Mouse (Mus musculus) retina, embryonic 14.5 days (tissue): ENCODE data around the gene Noto.
A peak's percentile ranks its signal among the peaks of the same experiment; 100 is the strongest.

Source experiments
- DNase-seq: peaks from one replicate; pipeline ENCODE4 v3.0.0-alpha.2; 2015; ENCODE audit warnings: low spot score

Noto gene

DNA sequence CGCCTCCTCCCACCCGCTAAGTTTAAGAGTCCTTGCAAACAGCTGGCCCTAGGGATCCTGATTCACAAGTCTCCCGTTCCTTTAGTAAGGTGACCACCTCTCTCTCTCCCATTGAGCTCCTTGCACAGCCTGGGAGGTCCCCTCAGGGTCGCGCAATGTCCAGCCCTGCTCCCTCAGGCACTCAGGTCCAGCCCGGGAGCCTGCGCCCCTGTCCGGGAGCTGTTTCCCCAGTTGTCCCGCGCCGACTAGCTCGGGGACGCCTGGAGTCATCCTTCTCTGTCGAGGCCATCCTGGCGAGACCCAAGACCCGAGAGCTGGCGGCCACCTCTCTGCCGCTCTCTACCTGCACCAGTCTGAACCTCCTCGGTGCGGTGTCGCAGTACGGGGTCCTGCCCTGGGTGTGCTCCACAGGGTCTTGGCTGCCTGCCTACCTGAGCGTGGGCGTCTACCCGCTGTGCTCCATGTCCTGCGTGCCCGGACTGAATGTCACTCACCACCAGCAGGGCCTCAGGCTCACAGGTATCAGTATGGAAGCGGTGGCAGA is at the start of gene Noto:
TSS of gene Noto (plus strand) at position 51 of the 544 bp plus-strand sequence.
- DNase-seq = no peak

DNA sequence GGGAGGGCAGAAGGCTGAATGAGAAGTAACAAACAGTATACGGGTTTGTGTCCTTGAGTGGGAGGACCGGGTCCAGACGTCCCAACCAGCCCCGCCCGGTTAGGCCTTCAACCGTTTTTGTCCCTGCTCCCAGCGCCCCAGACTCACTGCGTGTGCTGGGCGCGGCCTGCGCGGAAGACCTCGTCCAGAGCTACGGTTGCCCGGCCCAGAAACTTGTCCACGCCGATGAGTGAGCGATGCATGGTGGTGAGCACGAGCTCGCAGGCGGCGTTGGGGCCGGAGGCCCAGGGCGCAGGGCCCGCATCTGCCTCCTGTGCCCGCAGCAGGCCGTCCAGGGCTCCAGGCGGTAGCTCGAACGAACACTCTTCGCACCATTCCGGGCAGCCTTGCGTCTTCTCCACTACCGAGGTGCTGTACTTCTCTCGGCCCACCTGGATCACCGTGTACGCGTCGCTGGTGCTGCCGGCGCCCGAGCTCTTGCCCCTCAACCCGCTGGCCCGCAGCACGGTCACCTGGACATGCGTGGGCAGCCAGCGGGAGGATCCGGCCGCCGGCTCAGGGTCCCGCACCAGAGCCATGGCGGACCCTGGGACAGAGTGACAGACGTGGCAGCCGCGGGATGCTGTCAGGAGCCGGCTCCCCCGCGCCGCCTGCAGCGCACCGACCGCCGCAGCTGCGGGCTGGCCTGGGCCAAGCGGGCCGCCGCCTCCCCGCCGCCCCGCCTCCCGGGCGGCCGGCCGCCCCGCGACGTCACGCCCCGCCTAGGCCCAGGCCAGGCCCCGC is 49.5 kb upstream of the Noto start, which contains the start of gene Rab11fip5:
TSS of gene Rab11fip5 (minus strand) at position 684 of the 783 bp plus-strand sequence.
- DNase-seq = peak; percentile 44

DNA sequence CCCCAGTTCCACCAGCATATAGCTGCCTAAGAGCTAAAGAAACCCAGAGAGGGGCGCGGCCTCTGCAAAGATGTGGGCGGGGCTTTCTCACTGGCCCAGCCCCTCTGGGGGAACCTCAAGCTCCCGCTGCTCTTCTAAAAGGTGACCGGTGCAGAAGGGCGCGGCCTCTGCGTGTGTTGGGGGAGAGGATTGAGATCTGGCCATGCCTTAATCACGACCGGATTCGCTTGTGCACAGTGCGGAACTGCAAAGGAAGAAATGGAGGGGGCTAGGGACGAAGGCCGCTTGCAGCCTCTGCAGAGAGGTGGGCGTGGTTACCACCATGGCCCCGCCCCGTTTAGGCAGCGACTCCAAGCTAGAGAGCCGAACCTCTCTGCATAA is 49.0 kb upstream of the Noto start:
- DNase-seq = peak; percentile 99

DNA sequence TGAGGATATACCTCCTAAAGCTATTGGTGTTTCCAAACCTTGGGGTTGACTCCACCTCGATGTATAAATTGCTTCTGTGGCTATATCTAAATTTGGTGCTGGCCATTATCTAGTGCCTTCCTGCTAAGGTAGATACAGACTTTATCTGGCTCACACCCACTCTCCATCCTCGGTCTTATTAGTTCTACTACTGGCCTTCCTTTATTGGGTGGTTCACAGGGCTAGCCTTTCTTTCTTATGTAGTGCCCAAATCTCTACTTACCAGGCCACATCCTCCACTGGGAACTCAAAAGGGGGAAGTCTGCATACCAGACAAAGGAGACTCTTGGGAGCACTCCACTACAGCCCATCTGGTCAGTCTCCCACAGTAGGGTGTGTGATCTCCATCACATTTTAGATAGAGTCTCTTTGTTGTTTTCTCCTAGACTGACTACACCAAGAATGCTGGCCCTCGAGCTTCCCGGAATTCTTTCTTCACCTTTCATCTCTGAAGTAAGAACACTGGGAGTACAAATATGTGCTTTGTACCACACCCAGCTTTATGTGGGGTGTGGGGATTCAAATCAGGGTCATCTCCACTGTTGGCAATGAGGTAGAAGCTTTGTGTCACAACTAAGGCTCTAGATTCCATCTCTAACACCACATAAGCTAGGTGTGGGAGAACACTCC is 46.5 kb upstream of the Noto start:
- no peak for DNase-seq

DNA sequence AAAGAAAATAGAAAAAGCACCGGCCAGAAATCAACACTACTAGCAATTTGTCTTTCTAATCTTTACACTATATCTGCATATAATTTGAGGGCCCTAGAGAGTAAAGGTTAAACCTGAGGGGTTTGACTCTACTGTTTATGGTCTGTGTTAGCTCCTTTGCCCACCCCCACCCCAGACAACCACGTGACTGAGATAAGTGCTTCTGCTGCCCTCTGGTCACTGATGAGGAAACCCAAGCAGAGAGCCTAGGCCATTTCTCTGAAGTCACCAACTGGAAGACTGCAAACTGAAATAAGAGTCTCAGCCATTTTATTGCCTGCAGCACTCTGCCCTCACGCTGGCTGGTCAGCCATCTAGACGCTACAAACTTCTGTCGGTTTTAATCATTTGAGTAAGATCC is 45.8 kb upstream of the Noto start:
- no peak for DNase-seq

DNA sequence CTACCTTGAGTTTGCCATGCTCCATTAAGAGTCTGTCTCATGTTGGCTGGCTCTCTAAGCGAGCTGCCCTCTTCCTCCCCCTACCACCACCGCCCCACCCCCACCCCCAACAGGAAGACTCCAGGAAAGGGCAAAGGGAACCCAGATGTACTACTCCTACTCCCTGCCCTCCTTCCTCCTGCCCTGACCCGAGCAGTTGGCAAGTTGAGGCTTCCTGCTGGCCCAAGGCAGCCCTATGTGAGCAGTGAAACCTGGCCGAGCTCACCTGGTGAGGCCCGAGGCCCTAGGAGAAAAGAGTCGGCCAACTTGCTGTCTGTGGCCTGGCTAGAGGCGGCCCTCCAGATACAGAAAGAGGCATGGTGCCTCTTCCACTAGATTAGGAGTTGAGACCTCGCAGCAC is 45.1 kb upstream of the Noto start:
- DNase-seq = no peak

DNA sequence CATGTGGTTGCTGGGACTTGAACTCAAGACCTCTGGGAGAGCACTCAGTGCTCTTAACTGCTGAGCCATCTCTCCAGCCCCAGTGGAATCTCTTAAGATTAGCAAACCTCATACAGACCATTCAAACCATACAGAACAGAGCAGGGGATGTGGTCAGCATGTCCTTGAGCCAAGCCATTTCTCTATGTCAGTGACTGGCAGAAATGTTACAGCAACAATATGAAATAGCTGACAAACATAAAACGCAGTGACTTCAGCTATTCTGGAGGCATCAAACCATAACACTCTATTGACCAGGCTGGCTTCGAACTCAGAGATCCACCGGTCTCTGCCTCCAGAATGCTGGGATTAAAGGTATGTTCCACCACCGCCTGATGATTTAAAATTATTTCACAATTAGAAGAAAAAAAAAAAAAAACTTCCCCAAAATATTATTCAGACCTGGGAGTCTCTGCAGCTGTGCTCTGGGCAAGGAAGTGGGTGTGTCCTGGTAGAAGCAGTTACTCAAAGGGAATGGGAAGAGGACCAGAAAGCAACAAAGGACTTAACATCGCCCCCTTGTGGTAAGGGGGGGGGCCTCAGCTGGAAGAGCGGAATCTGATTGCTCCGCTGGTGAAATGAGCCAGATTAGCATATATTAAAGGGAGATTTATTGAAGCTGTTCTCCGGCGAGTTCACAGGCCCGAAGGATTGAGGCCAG is 43.3 kb upstream of the Noto start:
- DNase-seq = peak; percentile 91

DNA sequence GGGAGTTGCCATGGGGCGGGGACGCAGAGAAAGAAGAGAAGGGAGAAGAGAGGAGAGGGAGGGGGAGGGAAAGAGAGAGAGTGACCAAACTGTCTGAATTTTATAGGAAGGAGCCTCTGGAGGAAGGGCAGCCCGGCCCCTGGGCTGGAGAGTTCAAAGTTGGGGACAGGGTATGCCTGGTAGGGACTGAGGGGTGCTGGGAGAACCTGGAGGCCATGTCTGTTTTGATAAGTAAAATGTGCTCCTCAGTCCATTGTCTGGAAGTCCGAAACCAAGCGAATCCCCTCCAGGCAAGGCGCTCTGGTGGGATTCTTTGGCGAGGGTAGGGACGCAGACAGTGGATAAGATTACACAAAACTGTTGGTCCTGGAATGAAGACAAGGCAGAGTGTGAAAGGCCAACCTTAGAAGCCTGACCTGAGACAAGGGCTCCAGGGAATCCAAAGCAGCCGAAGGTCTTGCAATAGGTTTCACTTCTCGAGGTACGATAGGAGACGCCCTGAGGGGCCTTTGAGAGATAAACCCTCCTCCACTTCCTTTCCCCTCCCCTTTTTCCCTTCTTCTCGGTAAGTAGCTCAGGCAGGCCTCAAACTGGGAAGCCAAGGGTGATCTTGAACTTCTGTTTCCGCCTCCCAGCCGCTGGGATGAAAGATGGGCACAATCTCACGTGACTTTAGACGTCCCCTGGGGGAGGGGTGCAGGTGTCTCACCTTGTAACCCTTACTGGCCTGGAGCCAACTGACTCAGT is 42.6 kb upstream of the Noto start:
- DNase-seq = no peak

DNA sequence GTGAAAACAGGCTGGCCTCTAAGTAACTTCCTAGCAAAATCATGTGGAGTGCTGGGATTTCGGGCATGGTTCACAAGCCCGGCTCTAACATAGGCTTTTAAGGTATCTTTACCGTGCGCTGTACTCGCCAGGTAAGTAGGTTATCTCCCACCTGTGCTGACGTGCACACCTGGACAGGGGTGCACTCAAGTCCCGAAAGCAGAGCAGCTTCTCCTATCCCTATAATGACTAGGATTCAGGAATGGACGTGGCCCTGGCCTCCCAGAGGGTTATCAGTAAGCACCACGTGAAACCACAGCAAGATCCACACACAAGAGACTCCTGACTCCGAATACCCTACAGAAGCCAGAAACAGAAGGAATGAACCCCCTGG is 42.1 kb upstream of the Noto start:
- DNase-seq = no peak

DNA sequence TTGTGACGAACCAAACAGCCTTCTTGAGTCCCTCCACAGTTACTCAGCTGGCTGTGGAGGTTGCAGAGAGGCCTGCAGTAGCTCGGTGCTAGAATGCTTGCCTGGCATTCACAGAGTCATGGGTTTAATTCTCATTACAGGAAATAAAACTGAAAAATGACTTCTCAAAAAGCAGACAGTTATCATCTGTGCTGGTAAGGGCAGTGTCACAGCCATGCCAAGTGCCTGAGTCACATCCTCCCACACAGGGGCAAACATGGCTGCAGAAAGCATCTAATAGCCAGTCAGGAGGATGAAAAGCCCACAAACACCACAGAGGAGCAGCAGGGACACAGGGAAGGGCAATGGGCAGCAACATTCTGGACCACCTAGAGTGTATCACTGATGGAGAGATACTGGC is 40.9 kb upstream of the Noto start:
- no peak for DNase-seq

DNA sequence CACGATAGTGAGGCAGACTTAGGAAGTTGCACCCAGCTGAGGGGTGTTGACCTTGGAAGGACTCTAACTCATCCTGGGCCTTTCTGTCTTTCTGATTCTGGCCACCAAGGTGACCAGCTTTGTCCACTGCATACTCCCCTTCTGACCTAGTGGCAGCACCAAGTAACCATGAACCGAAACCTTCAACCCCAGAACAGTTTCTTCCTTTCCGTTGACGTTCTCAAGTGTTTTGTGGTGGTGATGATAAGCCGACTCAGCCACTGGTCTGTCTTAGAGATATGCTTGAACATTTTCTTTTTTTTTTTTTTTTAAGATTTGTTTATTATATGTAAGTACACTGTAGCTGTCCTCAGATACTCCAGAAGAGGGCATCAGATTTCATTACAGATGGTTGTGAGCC is 35.1 kb upstream of the Noto start:
- DNase-seq = no peak

DNA sequence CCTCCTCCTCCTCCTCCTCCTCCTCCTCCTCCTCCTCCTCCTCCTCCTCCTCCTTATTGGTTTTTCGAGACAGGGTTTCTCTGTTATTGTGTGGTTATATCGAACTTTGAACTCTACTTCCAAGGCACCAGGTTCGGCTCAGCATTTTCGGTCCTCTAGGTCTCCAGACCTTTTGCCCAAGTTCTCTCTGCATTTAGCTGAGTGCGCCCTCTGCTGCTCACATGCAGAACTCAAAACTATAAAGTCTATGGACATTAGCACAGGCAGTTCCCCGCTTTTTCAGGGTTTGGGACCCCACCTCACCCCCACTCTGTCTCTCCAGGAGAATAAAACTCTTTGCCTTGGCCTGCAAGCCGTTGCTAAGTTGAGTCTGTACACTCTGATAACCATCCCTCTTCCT is 31.9 kb upstream of the Noto start:
- DNase-seq = peak; percentile 77

DNA sequence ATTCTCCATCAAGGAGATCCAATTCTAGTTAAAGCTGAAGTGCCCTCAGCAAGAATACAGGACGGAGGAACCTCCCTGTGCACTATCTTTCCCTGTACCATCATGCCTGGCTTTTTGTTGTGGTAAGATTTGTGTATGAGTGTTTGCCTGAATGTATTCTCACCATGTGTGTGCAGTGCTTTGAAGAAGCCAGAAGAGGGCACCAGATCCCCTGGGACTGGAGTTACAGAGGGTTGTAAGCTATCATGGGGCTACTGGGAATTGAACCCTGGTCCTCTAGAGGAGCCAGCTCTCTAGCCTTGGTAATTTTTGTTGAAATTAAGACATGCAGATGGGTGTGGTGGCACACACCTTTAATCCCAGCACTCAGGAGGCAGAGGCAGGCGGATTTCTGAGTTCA is 28.3 kb upstream of the Noto start:
- DNase-seq = no peak

DNA sequence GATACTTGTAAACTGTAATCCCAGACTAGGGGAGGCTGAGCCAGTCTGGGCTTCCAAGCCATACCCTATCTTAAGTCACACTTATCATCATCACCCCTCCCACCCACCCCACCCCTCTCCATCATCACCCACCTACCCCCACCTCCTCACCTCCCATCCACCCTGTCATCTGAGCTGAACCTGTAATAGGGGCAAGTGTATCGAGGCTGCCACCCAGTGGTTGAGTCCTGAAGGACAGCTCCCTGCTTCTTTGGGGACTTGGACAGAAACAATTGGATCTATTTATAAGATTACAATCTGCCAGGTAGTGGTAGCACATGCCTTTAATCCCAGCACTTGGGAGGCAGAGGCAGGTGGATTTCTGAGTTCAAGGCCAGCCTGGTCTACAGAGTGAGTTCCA is 26.5 kb upstream of the Noto start:
- DNase-seq = peak; percentile 51

DNA sequence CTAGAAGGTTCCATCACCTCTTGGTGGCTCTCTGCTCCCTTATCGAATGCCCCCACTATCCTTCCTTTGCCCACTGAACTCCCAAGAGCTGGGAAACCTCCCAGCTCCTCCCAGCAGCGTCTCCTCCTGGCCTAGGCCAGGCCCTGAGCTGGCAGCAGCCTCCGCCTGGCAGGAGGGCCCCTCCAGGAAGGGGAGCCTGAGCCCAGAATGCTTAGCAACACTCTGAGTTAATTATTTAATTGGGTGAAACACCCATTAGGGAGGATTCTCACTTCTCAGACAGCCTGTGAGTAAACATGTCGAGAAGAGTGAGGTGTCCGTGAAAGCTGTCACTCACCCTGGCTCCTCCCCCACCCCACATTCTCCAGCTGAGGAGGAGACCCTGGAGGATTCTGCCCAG is 24.0 kb upstream of the Noto start:
- no peak for DNase-seq

DNA sequence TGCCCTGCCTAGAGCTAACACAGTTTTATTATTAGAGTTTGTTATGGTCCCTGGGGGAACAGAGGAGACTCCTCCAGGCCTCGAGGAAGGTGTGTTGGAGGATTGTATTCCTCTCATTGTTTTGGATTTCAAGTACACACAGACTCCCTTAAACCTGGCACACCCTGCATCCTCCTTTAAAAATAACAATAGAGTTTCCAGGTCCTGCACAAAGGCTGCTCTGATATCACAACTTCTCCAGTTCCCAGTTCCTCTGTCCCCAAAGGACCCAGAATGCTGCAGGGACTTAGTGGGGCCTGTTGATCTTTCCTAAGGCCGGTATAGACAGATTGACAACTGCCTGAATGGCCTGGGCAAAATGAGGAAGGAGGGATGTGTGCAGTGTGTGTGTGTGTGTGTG is 21.1 kb upstream of the Noto start:
- no peak for DNase-seq

DNA sequence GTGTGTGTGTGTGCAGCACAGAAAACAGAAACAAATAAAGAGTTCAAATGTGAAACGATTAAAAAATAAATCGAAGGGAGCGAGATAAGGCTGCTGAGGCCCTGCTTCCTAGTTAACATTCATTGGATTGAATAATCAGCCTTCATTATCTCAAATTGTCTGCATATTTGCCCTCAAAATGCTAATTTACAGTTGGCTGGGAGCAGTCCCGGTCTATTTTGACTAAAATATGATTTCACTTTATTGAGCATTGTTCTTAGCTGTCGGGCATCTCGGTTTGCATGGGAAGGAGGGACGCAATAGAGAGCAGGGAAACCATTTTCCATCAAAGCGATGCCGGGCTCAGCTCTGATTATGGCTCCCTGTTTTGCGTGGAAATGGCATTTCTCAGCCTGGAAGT is 20.6 kb upstream of the Noto start:
- DNase-seq = no peak

DNA sequence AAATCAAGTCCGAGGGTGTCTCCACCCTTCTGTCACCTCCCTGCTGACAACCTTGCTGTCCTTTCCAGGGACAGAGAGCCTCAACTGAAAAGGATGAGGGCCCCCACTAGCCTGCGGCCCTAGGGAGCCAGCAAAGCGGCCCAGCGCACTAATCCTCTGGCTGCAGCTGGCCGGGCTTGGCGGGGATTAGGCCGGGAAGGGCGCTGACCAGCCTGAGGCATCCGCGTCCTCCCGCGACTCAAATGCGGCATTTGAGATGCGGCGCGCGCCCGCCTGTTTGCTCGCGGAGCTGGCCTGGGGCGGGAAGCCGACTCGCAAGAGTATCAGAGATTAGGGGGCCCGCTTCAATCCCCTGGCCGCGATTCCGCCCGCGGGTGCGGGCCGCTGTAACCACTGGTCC is 14.7 kb upstream of the Noto start:
- peak; percentile 61 for DNase-seq

DNA sequence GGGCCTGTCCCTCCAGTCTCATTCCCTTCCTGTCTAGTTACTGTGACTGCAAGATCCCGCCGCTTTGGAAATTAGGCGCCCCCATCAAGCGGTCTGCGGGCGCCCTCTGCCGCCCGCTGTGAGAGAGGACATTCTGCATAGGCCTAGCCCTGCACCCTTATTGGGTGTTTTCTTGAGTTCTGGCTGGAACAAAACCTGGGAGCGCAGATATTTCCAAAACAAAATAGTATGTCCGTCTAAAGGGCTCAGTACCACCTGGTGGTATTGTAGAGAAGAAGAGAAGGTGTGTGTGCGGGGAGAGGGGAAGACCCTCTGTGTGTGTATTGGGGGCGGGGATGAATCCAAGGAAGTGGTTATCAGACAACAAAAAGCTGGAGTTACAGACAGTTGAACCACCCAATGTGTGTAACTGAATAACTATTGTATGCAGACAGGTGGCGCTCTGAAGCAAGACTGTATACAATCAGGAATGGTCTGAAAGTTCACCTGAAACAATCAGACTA is 12.9 kb upstream of the Noto start:
- DNase-seq = peak; percentile 85

DNA sequence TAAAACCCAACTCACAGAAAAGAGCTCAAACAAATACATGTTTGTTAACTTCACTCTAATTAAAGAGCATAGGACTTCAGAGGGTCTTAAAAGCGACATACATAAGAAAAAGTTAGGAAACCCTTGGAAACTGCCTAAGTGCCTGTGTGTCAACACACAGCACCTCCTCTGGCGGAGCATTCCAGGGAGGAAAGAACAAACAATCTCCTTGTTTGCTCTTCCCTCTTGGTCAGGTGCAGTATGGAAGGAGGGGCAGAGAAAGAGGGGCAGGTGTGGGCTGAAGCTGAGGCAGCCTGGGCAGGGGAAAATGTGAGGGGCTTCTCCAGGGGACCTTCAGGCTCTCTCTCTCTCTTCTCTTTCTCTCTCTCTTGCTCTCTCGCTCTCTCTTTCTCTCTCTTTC is 7.9 kb upstream of the Noto start:
- no peak for DNase-seq

DNA sequence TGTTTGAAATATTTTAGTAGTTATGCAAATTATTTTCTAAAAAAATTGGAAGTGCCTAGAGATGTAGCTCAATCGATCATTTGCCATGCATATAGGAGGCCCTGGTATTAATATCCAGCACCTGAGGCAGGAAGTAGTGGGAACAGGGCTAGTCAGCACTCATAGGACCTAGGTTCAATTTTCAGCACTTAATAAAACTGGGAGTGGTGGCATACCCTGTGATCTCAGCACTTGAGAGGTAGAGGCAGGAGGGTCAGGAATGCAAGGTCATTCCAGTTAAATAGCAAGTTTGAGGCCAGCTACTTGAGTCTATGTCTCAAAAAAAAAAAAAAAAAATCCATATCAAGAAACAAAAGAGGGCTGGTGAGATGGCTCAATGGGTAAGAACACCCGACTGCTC is 4.5 kb upstream of the Noto start:
- DNase-seq = no peak

DNA sequence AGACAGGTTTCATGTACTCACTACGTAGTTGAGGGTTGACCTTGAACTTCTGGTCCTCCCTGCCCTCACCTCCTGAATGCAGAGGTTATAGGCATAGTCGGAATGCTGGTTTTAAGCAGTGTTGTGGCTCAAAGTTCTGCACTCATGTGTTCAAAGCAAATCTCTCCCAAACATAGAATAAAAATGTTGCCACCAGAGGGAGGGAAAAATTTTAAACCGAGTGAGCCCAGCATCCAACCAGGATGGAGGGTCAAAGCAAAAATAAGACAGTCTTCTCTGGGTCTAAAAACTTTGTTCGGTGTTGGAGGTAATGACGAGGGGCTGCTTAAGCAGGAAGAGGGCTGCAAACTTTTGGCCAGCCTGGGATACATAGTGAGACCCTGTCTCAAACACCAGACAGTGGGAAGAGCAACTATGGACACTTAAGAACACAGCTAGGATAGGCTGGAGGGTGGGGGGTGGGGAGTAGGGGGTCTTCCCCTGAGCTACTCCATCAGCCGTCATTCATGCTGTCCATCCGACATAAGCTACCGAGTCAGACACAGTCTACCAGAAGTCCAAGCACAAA is 7.7 kb downstream of the Noto start:
- DNase-seq = no peak
